Mouse (Mus musculus) heart, embryonic 11.5 days (tissue): Measurements from ENCODE around the gene Rbm3. TPM values are rescaled to one million over a fixed set of nuclear protein-coding genes. Genes with fewer than 3 reads are reported as not detected.
A peak's percentile ranks its signal among the peaks of the same experiment; 100 is the strongest.

Source experiments
- ATAC-seq: fragments of 200-750 bp; cut with Nextera tagmentation; replicated peaks from 2 replicates; pipeline ENCODE4 v1.8.0; 2017; ENCODE audit warnings: moderate library complexity; ENCODE audit not compliant: insufficient number of reproducible peaks, low FRiP score, low TSS enrichment
- H3K27ac ChIP-seq: fragments of 300-500 bp; sonication (generic); 2 replicates; pipeline ENCODE4 v1.5.1; 2014; ENCODE audit warnings: mild to moderate bottlenecking, low read depth, low read length
- H3K27me3 ChIP-seq: fragments of 300-500 bp; sonication (generic); 2 replicates; pipeline ENCODE4 v1.6.1; 2014; ENCODE audit warnings: mild to moderate bottlenecking, low read length, mixed read lengths; ENCODE audit not compliant: control insufficient read depth, insufficient read depth
- H3K36me3 ChIP-seq: fragments of 300-500 bp; sonication (generic); 2 replicates; pipeline ENCODE4 v1.6.1; 2014; ENCODE audit warnings: mild to moderate bottlenecking, low read length, moderate library complexity, mixed read lengths; ENCODE audit not compliant: control insufficient read depth, insufficient read depth
- H3K4me1 ChIP-seq: fragments of 300-500 bp; sonication (generic); 2 replicates; pipeline ENCODE4 v1.6.1; 2014; ENCODE audit warnings: low read length; ENCODE audit not compliant: control insufficient read depth, insufficient read depth
- H3K4me2 ChIP-seq: fragments of 300-500 bp; sonication (generic); 2 replicates; pipeline ENCODE4 v1.6.1; 2014; ENCODE audit warnings: mild to moderate bottlenecking, moderate library complexity
- H3K4me3 ChIP-seq: fragments of 300-500 bp; sonication (generic); 2 replicates; pipeline ENCODE4 v1.5.1; 2014; ENCODE audit warnings: low read depth, low read length
- H3K9ac ChIP-seq: fragments of 300-500 bp; sonication (generic); 2 replicates; pipeline ENCODE4 v1.6.1; 2014; ENCODE audit warnings: mild to moderate bottlenecking, low read depth, low read length, moderate library complexity
- H3K9me3 ChIP-seq: fragments of 300-500 bp; sonication (generic); replicated peaks from 2 replicates; pipeline ENCODE4 v1.6.1; 2016; ENCODE audit warnings: low read length; ENCODE audit not compliant: control insufficient read depth
- WGBS: fragments of 180-500 bp; shearing (Covaris S2); extraction: QIAGEN DNeasy Blood & Tissue Kit; methylation state at CpG from one replicate; pipeline ENCODE4 v1.1.7; 2014; ENCODE audit not compliant: insufficient replicate concordance; 5-methylcytosine and 5-hydroxymethylcytosine counted together
- polyA plus RNA-seq: library from polyadenylated mRNA; unstranded; fragments of >200 nt; fragmentation: Nextera tagmentation; extraction: Ambion mirVana; gene quantifications from 2 replicates; pipeline ENCODE4 v1.2.1, GENCODE M21; 2014

Gene Rbm3
- polyA plus RNA-seq: 320 and 341 TPM in 2 replicates

DNA sequence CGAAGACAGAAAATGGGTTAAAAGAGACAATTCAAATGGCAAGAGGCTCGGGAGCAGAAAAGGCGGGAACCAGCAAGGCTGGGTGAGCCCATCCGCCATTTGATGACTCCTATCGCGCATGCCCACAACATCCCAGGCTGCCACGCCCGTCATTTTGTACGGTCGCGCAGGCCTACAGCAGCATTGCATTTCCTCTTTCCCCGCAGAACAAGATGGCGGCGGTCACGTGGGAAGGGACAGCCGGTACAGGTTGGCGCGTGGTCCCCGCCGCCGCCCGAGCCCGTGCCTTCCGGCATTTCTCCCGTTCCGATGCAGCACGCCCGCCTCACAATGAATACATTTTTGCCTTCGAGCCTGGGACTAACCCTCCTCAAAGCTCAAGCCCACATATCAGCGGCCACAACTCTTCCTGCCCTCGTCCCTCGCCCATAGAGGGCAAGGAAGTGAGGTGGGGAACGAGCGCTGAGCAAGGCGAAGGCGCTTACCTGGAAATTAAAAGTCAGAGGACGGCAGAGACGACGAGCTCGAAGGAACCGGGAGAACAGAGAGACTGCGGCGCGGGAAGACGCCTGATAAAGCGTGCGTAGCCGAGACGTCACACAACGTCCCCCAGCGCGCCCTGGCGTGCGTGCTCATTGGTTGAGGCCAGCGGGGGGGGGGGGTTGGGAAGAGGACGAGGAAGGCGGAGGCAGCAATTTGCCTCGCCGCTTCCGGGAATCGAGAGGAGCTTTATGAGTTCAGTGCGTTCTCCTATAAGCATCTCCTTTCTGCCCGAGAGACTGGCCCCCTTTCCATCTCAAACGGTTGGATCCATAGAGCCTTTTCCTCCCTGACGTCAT lies at the start of gene Rbm3:
Gene Rbm3, minus strand, starts transcription at position 728 of the 839 bp plus-strand sequence.
- no peaks in the 10 kb centered on the region for H3K9me3 ChIP-seq
- peak; percentile 90 for ATAC-seq
- H3K4me2 ChIP-seq: peak within 1 kb of the TSS; percentile 74
- H3K9ac ChIP-seq: peak within 1 kb of the TSS; percentile 87
- no peaks in the 10 kb centered on the region for H3K27me3 ChIP-seq
- H3K4me1 ChIP-seq: peaks cover 5% of the 10 kb centered on the region; the same call in 1 of the 2 replicates
- 18% methylated on average over 65 of the region's 65 CpGs for WGBS
- H3K27ac ChIP-seq: peak within 1 kb of the TSS; percentile 98
- H3K36me3 ChIP-seq: peaks cover 5% of the 10 kb centered on the region; the same call in 1 of the 2 replicates
- H3K4me3 ChIP-seq: peak within 1 kb of the TSS; percentile 67

DNA sequence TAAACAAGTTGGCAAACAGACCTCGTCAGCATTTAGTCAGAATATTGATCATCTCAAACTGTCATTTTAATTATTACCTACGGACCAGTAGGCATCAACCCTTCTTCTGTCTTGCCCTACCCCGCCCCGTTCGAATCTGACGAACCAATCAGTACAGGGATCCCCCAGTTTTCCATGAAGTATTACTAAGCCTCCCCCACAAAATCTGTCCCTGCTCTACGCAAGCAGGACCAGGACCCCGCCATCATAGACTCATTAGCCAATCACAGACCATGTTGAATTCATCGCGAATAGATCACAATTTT lies 47.7 kb upstream of the Rbm3 start, which contains the start of gene Ebp:
Gene Ebp, minus strand, starts transcription at position 94 of the 305 bp plus-strand sequence.
- peak within 1 kb of the TSS; percentile 74 for H3K4me2 ChIP-seq
- H3K4me3 ChIP-seq: peak within 1 kb of the TSS; percentile 60
- no peaks in the 10 kb centered on the region for H3K9me3 ChIP-seq
- H3K27ac ChIP-seq: 0 out of 2 replicates have a peak within 1 kb of the TSS, but pooled peaks have one; percentile 29
- H3K4me1 ChIP-seq: no peaks in the 10 kb centered on the region
- H3K9ac ChIP-seq: peak within 1 kb of the TSS; percentile 70
- WGBS: 25% methylated on average over 10 of the region's 10 CpGs
- no peak for ATAC-seq
- no peaks in the 10 kb centered on the region for H3K27me3 ChIP-seq
- no peaks in the 10 kb centered on the region for H3K36me3 ChIP-seq

DNA sequence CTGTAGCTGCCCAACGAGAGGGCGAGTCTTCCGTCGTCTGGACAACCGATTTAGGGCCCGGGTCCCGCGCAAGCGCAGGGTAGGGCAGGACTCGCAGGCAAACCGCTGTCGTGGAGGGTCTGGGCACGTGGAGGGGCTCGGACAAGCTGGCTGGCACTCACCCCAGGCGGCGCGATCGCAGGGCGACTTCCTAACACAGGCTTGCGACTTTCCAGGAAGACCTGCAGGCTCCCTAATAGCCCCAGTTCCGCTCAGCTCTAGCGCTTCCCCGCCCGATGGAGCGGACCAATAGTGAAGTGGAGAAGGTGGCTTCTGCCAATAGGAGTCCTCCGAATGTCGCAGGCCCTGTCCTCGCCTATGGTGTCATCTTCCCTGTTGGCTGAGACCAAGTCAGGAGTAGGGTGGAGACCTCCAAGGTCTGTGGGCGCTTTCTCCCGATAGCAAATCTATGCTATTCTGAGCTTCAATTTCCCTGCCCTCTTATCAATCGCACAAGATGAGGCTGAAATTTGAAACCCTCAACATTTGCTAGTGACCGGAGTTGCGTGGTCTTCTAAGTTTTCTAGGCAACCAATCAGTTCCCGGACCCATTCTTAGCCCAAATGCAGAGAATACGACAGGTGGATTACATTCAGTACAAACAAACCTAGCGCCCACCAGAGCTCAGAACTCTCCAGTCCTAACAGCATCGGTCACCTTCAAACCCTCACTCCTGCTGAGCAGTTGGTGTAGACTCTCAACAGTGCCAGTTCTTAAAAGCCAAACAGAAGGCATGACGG lies 47.1 kb upstream of the Rbm3 start:
- Histone ChIP-seq H3K4me2 (peak overlapping the region; percentile 74), H3K27ac (0 out of 2 replicates have a peak overlapping the region, but pooled peaks have one; percentile 29), H3K27me3 (no peaks in the 10 kb centered on the region), H3K9ac (peak overlapping the region; percentile 70), H3K4me3 (peak overlapping the region; percentile 60), H3K36me3 (no peaks in the 10 kb centered on the region), H3K9me3 (no peaks in the 10 kb centered on the region), H3K4me1 (no peaks in the 10 kb centered on the region)
- peak; percentile 95 for ATAC-seq
- 14% methylated on average over 38 of the region's 38 CpGs for WGBS

DNA sequence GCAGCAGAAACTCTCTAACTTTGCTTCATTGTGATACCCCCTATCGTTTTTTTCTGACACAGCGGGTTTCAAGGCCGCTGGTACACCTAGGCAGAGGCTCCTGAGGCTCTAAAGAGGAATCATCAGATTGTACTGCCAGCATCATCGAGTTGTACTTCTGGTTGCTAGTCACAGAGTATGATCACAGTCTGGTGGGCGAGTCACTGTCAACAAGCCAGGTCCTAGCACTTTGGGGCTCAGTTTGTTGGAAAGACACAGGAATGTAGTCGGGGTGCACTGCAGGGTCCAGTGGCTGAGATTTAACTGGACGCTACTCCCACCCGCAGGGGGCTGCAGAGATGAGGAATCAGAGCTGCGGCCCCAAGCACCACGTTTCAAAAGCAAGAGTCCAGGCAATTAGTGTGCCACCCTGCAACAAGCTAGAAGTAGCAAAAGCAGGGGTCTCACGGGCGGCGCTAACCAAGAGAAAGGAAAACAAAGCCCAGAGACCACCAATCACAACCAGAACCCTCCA lies 46.5 kb upstream of the Rbm3 start:
- H3K27ac ChIP-seq: no peak overlapping the region
- 12% methylated on average over 13 of the region's 13 CpGs for WGBS
- peak overlapping the region; percentile 60 for H3K4me3 ChIP-seq
- H3K9ac ChIP-seq: peak overlapping the region; percentile 70
- peak overlapping the region; percentile 74 for H3K4me2 ChIP-seq
- H3K36me3 ChIP-seq: no peaks in the 10 kb centered on the region
- no peaks in the 10 kb centered on the region for H3K9me3 ChIP-seq
- ATAC-seq: peak; percentile 7; the same call in 1 of the 2 replicates
- no peaks in the 10 kb centered on the region for H3K4me1 ChIP-seq
- no peaks in the 10 kb centered on the region for H3K27me3 ChIP-seq

DNA sequence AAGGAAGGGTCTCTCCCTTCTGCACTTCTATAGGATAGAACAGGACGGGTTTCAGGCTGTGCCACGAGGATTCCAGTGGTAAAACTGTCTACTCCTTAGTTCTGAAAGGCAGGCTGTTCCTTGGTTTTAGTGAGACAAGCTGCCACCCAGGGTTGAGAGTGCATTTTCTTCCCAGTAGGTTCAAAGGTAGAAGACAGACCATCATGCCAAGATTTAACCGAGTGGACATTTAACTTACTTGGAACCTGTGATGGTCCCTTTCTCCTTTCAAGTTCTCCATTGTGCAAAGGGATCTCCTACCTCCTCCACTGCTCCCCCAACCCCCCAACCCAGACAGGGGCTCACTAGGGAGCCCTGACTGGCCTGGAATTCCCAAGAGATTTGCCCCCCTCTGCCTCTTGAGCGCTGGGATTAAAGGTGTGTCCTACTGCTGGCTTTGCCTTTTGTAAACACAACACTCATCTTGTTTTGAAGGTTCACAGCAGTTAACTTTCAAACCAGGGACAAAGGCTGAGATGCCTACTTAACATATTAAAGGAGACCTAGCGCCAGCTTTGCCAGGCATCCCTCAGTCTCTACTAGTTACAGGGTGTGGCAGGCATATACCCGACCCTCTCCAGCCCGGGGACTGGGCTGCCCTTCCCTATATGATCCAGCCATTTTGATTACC lies 37.3 kb upstream of the Rbm3 start:
- H3K36me3 ChIP-seq: no peaks in the 10 kb centered on the region
- 14% methylated on average over 7 of the region's 7 CpGs for WGBS

DNA sequence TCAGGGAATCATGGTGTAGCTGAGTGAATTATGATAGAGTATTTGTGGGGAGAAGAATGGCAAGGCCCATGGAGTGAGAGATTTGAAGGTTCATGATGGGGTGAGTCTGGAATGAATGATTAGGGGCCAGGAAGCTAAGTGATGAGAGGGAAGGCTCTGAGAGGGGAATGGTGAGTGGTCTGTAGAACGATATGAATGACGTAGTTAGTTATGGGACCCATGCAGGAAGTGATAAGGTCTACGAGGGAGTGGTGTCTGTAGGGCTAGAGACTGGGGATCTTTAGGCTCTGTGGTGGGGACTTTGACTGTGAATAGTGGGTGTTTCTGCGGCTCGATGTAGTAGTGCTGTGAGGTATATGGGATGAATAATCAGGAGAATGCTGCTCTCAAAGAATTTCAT lies 34.0 kb upstream of the Rbm3 start:
- no peak for ATAC-seq
- Histone ChIP-seq H3K9me3 (no peaks in the 10 kb centered on the region), H3K4me2 (no peak overlapping the region), H3K27ac (no peak overlapping the region), H3K27me3 (no peaks in the 10 kb centered on the region), H3K4me3 (no peak overlapping the region), H3K4me1 (no peaks in the 10 kb centered on the region), H3K9ac (no peak overlapping the region), H3K36me3 (no peaks in the 10 kb centered on the region)
- WGBS: 74% methylated on average over 5 of the region's 5 CpGs

More for the DNA sequence above, 37.3 kb upstream of the Rbm3 start:
- no peak overlapping the region for H3K27ac ChIP-seq
- H3K27me3 ChIP-seq: no peaks in the 10 kb centered on the region
- no peaks in the 10 kb centered on the region for H3K4me1 ChIP-seq
- H3K9ac ChIP-seq: no peak overlapping the region
- no peaks in the 10 kb centered on the region for H3K9me3 ChIP-seq
- no peak overlapping the region for H3K4me3 ChIP-seq
- no peak for ATAC-seq
- H3K4me2 ChIP-seq: no peak overlapping the region

DNA sequence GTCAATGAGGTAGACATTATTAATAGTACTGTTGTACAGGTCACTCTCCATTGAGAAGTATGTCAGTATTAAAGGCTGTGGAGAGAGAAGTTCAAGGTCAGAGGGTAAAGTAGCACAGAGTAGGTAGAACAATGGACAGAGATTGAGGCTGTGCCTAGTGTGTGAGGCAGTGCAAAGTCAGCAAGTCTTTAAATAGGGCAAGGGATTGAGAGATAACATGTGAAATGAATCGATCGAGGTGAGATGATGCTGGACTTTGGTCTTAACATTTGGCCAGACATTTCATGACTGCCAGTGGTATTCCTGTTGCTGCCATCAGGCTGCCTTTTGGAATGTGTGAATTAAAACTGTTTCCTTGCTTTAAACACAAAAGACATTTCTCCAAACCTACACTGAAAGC lies 33.2 kb upstream of the Rbm3 start:
- H3K4me3 ChIP-seq: no peak overlapping the region
- H3K4me2 ChIP-seq: no peak overlapping the region
- H3K9ac ChIP-seq: no peak overlapping the region
- no peaks in the 10 kb centered on the region for H3K27me3 ChIP-seq
- no peak overlapping the region for H3K27ac ChIP-seq
- no peaks in the 10 kb centered on the region for H3K9me3 ChIP-seq
- no peak for ATAC-seq
- no peaks in the 10 kb centered on the region for H3K36me3 ChIP-seq
- 90% methylated on average over 2 of the region's 2 CpGs for WGBS
- no peaks in the 10 kb centered on the region for H3K4me1 ChIP-seq
